ENCODE assay signal across 8 mouse cellular contexts in genomic region chr1:152779071-152779737, GRCm38 (mm10). TPM values are rescaled to one million over a fixed set of nuclear protein-coding genes. Genes with fewer than 3 reads are reported as not detected.
DNase-seq lines count a peak whose midpoint lies in the region; ATAC-seq and TF ChIP-seq lines count a peak whose summit lies in the region.

No protein-coding gene starts in this region.

- H3K27me3 ChIP-seq in E14TG2a.4 (ENCODE audit: insufficient read depth, low read length), result no peaks in the 10 kb centered on the region

- TF ChIP-seq CTCF in E14TG2a.4 (conservative IDR thresholded peaks at IDR 0.05; ENCODE audit: low read length), result peak; percentile 85
- peak; percentile 79 for TF ChIP-seq CTCF in bone marrow macrophage, adult 2 months (IDR thresholded peaks at IDR 0.05; ENCODE audit: low read depth, low read length)

- H3K4me3 ChIP-seq in E14TG2a.4 (replicated peaks; ENCODE audit: low read length), result peak overlapping the region; percentile 5; the same call in 1 of the 2 replicates
- no peak overlapping the region for H3K4me3 ChIP-seq in bone marrow macrophage, adult 2 months (ENCODE audit: insufficient read depth, low read length)

- H3K27ac ChIP-seq in bone marrow macrophage, adult 2 months (ENCODE audit: insufficient read depth, low read depth, low read length), result no peak overlapping the region

- peak; percentile 86 for ATAC-seq in erythroid progenitor cell, adult 5-6 weeks (replicated peaks; ENCODE audit: low FRiP score, poor library complexity, severe bottlenecking)

- intact Hi-C loops in heart, postnatal 10 days (cut with DNase I), result loop anchor here (1.0 kb wide), 1 partner anchor 125 kb away; no protein-coding TSS in a partner anchor

- no peak for TF ChIP-seq POLR2A in bone marrow macrophage, adult 2 months (IDR thresholded peaks at IDR 0.05; ENCODE audit: borderline replicate concordance, low read depth, low read length)

- peak; percentile 79 to 86 for DNase-seq in heart, postnatal 10 days
- DNase-seq in layer of hippocampus, adult 11-12 months (ENCODE audit: low spot score), result peak; percentile 80
- DNase-seq in lung, adult 18-20 months, result peak; percentile 70 to 79
- DNase-seq in ovary, adult 18-20 months (ENCODE audit: low spot score), result peak; percentile 49
- peak; percentile 46 for DNase-seq in thymus, postnatal 0 days (ENCODE audit: low spot score)

- 0 out of 2 replicates have a peak, but pooled peaks cover 4% of the 10 kb centered on the region for H3K9me3 ChIP-seq in E14TG2a.4 (ENCODE audit: low read length)

- H3K4me1 ChIP-seq in E14TG2a.4 (replicated peaks; ENCODE audit: low read depth, low read length), result peaks cover 9% of the 10 kb centered on the region
- H3K4me1 ChIP-seq in bone marrow macrophage, adult 2 months (ENCODE audit: control insufficient read depth, insufficient read depth, low read length), result peaks cover 12% of the 10 kb centered on the region

- peaks cover 28% of the 10 kb centered on the region for H3K36me3 ChIP-seq in E14TG2a.4 (ENCODE audit: insufficient read depth, low read length)

RNA-seq across cellular contexts. Expression of gene Arpc5, which starts 12.9 kb away (rescaled TPM):
- polyA plus RNA-seq in bone marrow macrophage, adult 2 months (2012; ENCODE audit: insufficient read depth, insufficient read length, missing spikeins), result 562 and 626 TPM in 2 replicates
- 179 and 205 TPM in 2 replicates for total RNA-seq in erythroid progenitor cell, adult 5-6 weeks (2015; ENCODE audit: low replicate concordance)
- 67.3 and 71.2 TPM in 2 replicates for total RNA-seq in erythroid progenitor cell, adult 5-6 weeks (2017; ENCODE audit: low replicate concordance)
- total RNA-seq in heart, postnatal 10 days (2021), result 10 to 100 TPM; 81.2 to 86.1 TPM
- 499 and 510 TPM in 2 replicates for polyA plus RNA-seq in thymus, postnatal 0 days (2015; fragmentation: Nextera tagmentation; extraction: Ambion mirVana)

RNA-seq across cellular contexts. Expression of gene Rgl1, which starts 13.1 kb away (rescaled TPM):
- polyA plus RNA-seq in bone marrow macrophage, adult 2 months (2012; ENCODE audit: insufficient read depth, insufficient read length, missing spikeins), result 9.7 and 11.9 TPM in 2 replicates
- total RNA-seq in erythroid progenitor cell, adult 5-6 weeks (2015; ENCODE audit: low replicate concordance), result 5.0 and 8.4 TPM in 2 replicates
- total RNA-seq in erythroid progenitor cell, adult 5-6 weeks (2017; ENCODE audit: low replicate concordance), result 30.9 and 32.8 TPM in 2 replicates
- total RNA-seq in heart, postnatal 10 days (2021), result 10 to 100 TPM; 59.3 to 72.0 TPM
- polyA plus RNA-seq in thymus, postnatal 0 days (2015; fragmentation: Nextera tagmentation; extraction: Ambion mirVana), result 9.8 and 10.4 TPM in 2 replicates

RNA-seq across cellular contexts. Expression of gene Ncf2, which starts 20.8 kb away (rescaled TPM):
- polyA plus RNA-seq in bone marrow macrophage, adult 2 months (2012; ENCODE audit: insufficient read depth, insufficient read length, missing spikeins), result 268 and 316 TPM in 2 replicates
- 28.9 and 35.3 TPM in 2 replicates for total RNA-seq in erythroid progenitor cell, adult 5-6 weeks (2015; ENCODE audit: low replicate concordance)
- total RNA-seq in erythroid progenitor cell, adult 5-6 weeks (2017; ENCODE audit: low replicate concordance), result 21.6 and 26.7 TPM in 2 replicates
- total RNA-seq in heart, postnatal 10 days (2021), result 1 to 10 TPM; 2.8 to 2.9 TPM
- 9.0 and 10.0 TPM in 2 replicates for polyA plus RNA-seq in thymus, postnatal 0 days (2015; fragmentation: Nextera tagmentation; extraction: Ambion mirVana)

RNA-seq across cellular contexts. Expression of gene Apobec4, which starts 28.9 kb away (rescaled TPM):
- polyA plus RNA-seq in bone marrow macrophage, adult 2 months (2012; ENCODE audit: insufficient read depth, insufficient read length, missing spikeins), result not detected in 2 replicates
- not detected in 2 replicates for total RNA-seq in erythroid progenitor cell, adult 5-6 weeks (2015; ENCODE audit: low replicate concordance)
- not detected in 2 replicates for total RNA-seq in erythroid progenitor cell, adult 5-6 weeks (2017; ENCODE audit: low replicate concordance)
- total RNA-seq in heart, postnatal 10 days (2021), result not detected
- not detected in 2 replicates for polyA plus RNA-seq in thymus, postnatal 0 days (2015; fragmentation: Nextera tagmentation; extraction: Ambion mirVana)

Comparison
In these comparisons a context has a peak if more than half of its experiments do, and no peak if none do; other contexts are left out.
1. RNA of gene Ncf2, which starts 20.8 kb away (total RNA-seq): 21.6 to 35.3 TPM in erythroid progenitor cell, adult 5-6 weeks; 2.8 to 2.9 TPM in heart, postnatal 10 days; every median in the first group is over 4 times any median in the second.
2. Peak in every context shown above with its lines, with median percentiles within 50 percentile points of each other: DNase-seq.